Mouse (Mus musculus) neural tube, embryonic 11.5 days (tissue): Measurements from ENCODE around the gene Myo18a. TPM values are rescaled to one million over a fixed set of nuclear protein-coding genes. Genes with fewer than 3 reads are reported as not detected.

ENCODE experiments used
- ATAC-seq: fragments of 200-750 bp; cut with Nextera tagmentation; 2 replicates; pipeline ENCODE4 v1.8.0; 2017; ENCODE audit warnings: moderate number of reproducible peaks, mild to moderate bottlenecking, moderate TSS enrichment, moderate library complexity; ENCODE audit not compliant: insufficient read depth, low FRiP score, low TSS enrichment
- DNase-seq: peaks from one replicate; pipeline ENCODE4 v3.0.0-alpha.2; 2015; ENCODE audit warnings: low spot score
- H3K27ac ChIP-seq: fragments of 300-500 bp; sonication (generic); 2 replicates; pipeline ENCODE4 v1.5.1; 2014; ENCODE audit warnings: low read depth, mild to moderate bottlenecking, low read length
- H3K27me3 ChIP-seq: fragments of 300-500 bp; sonication (generic); 2 replicates; pipeline ENCODE4 v1.6.1; 2014; ENCODE audit warnings: mild to moderate bottlenecking, low read length, mixed read lengths; ENCODE audit not compliant: control insufficient read depth, insufficient read depth
- H3K36me3 ChIP-seq: fragments of 300-500 bp; sonication (generic); 2 replicates; pipeline ENCODE4 v1.6.1; 2014; ENCODE audit warnings: mild to moderate bottlenecking, low read length, moderate library complexity, mixed read lengths; ENCODE audit not compliant: control insufficient read depth, insufficient read depth
- H3K4me1 ChIP-seq: fragments of 300-500 bp; sonication (generic); 2 replicates; pipeline ENCODE4 v1.6.1; 2014; ENCODE audit warnings: low read length, mixed read lengths; ENCODE audit not compliant: control insufficient read depth, insufficient read depth
- H3K4me2 ChIP-seq: fragments of 300-500 bp; sonication (generic); 2 replicates; pipeline ENCODE4 v1.6.1; 2014; ENCODE audit warnings: low read depth, mild to moderate bottlenecking, moderate library complexity
- H3K4me3 ChIP-seq: fragments of 300-500 bp; sonication (generic); 2 replicates; pipeline ENCODE4 v1.5.1; 2014; ENCODE audit warnings: low read depth, low read length
- H3K9ac ChIP-seq: fragments of 300-500 bp; sonication (generic); 2 replicates; pipeline ENCODE4 v1.6.1; 2014; ENCODE audit warnings: mild to moderate bottlenecking, low read length
- H3K9me3 ChIP-seq: fragments of 300-500 bp; sonication (generic); 2 replicates; pipeline ENCODE4 v1.6.1; 2016; ENCODE audit warnings: low read length; ENCODE audit not compliant: control insufficient read depth
- WGBS: fragments of 180-500 bp; shearing (Covaris S2); extraction: QIAGEN DNeasy Blood & Tissue Kit; methylation state at CpG from one replicate; pipeline ENCODE4 v1.1.7; 2014; 5-methylcytosine and 5-hydroxymethylcytosine counted together
- polyA plus RNA-seq: library from polyadenylated mRNA; unstranded; fragments of >200 nt; fragmentation: Nextera tagmentation; extraction: Ambion mirVana; gene quantifications from 2 replicates; pipeline ENCODE4 v1.2.1, GENCODE M21; 2014

Gene Myo18a
- polyA plus RNA-seq, 1 experiment from 2014 or later, result 31.3 TPM

DNA sequence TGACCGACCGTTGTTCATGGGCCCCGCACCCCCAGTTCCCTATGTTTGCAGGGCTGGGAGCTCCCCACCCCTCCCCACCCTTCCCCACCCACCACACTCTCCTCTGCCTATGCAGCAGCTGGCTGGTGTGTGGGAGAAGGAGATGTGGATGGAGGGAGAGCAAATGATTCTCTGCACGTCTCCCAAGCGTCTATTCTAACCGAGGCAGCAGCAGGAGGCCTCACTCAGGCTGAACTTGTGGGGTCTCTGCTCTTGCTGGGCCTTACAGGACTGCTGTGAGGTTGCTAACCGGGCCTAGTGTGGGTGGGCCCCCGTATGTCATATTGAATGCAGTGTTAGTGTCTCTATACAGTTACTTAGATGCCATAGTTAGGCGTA, 37.4 kb downstream of the Myo18a start:
- H3K27ac ChIP-seq, result no peak overlapping the region
- 0 out of 2 replicates have a peak, but pooled peaks cover 3% of the 10 kb centered on the region for H3K4me1 ChIP-seq
- no peaks in the 10 kb centered on the region for H3K36me3 ChIP-seq
- no peaks in the 10 kb centered on the region for H3K9me3 ChIP-seq
- WGBS, result 77% methylated on average over 9 of the region's 9 CpGs
- no peaks in the 10 kb centered on the region for H3K27me3 ChIP-seq
- H3K9ac ChIP-seq, result no peak overlapping the region
- ATAC-seq (no peak), DNase-seq (no peak)
- no peak overlapping the region for H3K4me3 ChIP-seq
- H3K4me2 ChIP-seq, result no peak overlapping the region

DNA sequence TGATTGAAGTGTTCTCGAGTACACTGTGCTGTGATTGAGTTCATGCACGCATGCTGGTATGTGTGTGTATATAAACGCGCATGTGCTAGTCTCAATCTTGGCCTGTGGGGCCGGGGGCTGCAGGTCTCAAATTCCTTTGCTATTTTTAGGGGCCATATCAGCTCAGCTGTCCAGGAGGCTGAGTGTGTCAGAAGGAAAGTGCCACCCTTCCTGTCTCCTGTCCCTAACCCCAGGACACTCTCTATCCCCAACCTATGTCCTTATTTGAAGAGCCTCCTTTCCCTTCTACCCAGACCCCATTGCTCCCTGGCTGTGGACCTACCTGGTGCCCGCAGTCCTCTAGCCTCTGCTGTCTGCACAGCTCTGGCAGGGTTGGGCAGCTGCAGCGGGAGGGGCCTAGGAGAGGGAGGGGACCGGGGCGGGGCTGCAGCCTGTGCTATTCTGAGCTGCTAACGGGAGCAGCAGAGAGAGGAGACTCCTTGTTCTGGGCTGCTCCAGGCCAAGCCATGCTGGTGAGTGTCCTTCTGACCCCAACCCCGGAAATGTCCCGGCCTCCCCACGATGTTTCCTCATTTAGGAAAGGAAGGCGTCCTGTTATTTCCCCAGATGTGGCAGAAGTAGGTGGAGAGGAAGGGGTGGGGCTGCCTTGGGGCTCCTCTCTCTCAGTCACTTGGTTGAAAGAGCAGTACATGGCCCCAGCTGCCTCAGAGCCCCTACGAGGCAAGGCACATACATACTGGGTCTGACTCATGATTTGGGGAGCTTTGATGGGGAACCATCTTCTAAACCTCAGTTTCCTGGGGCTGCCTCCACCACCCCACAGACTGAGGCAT, 38.0 kb downstream of the Myo18a start:
- Histone ChIP-seq H3K4me1 (0 out of 2 replicates have a peak, but pooled peaks cover 3% of the 10 kb centered on the region), H3K4me3 (no peak overlapping the region), H3K9me3 (no peaks in the 10 kb centered on the region), H3K9ac (no peak overlapping the region), H3K27me3 (no peaks in the 10 kb centered on the region), H3K27ac (no peak overlapping the region), H3K36me3 (no peaks in the 10 kb centered on the region), H3K4me2 (no peak overlapping the region)
- no peak for ATAC-seq
- no peak for DNase-seq
- 32% methylated on average over 15 of the region's 15 CpGs for WGBS

DNA sequence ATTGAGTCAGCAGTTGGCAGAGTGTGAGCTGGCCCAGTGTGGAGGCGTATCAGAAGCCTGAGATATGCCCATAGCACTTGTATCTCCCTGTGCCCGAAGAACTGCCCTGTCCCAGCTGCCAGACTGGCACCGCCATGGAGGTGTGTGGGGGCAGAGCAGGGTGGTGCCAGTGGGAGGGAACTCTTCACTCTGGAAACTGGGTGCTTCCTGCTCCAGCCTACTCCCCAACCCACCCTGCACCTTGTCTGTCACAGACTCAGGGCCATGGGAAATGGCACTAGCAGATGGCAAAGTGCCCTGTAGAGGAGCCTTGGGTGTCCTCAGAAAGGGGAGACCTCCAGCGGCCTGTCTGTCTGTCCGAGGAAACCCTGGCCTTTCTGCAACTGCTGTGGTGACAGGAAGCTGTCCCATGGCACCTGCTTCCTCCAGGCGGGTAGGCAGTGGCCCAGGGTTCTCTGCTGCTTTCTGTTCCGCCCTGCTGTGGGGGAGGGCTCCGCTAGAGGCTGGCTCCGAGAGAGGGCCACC, 39.4 kb downstream of the Myo18a start:
- 72% methylated on average over 9 of the region's 9 CpGs for WGBS
- H3K4me2 ChIP-seq, result no peak overlapping the region
- no peak for ATAC-seq
- H3K4me3 ChIP-seq, result no peak overlapping the region
- H3K27me3 ChIP-seq, result no peaks in the 10 kb centered on the region
- 0 out of 2 replicates have a peak, but pooled peaks cover 3% of the 10 kb centered on the region for H3K4me1 ChIP-seq
- H3K36me3 ChIP-seq, result no peaks in the 10 kb centered on the region
- no peak overlapping the region for H3K9ac ChIP-seq
- no peak overlapping the region for H3K27ac ChIP-seq
- no peak for DNase-seq
- H3K9me3 ChIP-seq, result no peaks in the 10 kb centered on the region

DNA sequence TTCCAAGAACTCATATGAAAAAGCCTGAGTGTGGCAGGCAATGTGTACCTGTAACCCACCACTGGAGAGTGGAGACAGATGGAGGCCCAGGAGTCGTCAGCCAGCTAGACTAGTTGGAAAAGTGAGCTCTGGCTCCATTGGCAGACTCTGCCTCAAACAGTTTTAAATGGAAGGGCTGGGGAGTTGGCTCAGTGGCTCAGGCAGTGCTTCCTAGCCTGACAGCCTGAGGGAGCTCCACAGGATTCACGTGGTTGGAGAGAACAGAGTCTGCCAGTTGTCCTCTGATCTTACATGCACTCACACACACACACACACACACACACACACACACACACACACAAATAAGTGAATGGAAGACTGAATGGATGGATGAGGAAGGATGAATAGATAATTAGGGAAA, 43.2 kb downstream of the Myo18a start:
- no peak overlapping the region for H3K4me2 ChIP-seq
- no peaks in the 10 kb centered on the region for H3K27me3 ChIP-seq
- H3K36me3 ChIP-seq, result no peaks in the 10 kb centered on the region
- DNase-seq (no peak), ATAC-seq (no peak)
- no peaks in the 10 kb centered on the region for H3K4me1 ChIP-seq
- H3K27ac ChIP-seq, result no peak overlapping the region
- no peak overlapping the region for H3K9ac ChIP-seq
- H3K4me3 ChIP-seq, result no peak overlapping the region
- no peaks in the 10 kb centered on the region for H3K9me3 ChIP-seq
- 31% methylated on average over 2 of the region's 2 CpGs for WGBS

DNA sequence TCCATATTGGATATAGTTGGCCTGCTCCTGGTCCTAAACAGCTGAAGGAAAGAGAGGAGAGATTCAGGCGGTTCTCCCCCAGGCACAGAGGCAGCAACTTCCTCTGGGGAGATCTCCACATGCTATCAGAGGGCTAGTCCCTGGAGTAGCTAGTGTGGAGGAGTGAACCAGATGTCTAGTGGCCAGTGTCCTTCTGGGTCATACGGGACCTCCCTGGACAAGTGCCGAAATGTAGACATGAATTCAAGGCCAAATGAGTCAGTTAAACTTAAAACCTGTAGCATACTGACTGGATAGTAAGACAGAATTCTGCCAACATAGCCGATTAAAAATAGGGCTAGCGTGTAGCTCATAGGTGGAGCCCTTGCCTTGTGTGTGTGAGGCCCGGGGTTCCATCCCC, 43.8 kb downstream of the Myo18a start:
- Histone ChIP-seq H3K4me1 (no peaks in the 10 kb centered on the region), H3K27me3 (no peaks in the 10 kb centered on the region), H3K9me3 (no peaks in the 10 kb centered on the region), H3K36me3 (no peaks in the 10 kb centered on the region), H3K9ac (no peak overlapping the region), H3K27ac (no peak overlapping the region), H3K4me3 (no peak overlapping the region), H3K4me2 (no peak overlapping the region)
- 83% methylated on average over 6 of the region's 6 CpGs for WGBS
- no peak for DNase-seq
- ATAC-seq, result no peak

DNA sequence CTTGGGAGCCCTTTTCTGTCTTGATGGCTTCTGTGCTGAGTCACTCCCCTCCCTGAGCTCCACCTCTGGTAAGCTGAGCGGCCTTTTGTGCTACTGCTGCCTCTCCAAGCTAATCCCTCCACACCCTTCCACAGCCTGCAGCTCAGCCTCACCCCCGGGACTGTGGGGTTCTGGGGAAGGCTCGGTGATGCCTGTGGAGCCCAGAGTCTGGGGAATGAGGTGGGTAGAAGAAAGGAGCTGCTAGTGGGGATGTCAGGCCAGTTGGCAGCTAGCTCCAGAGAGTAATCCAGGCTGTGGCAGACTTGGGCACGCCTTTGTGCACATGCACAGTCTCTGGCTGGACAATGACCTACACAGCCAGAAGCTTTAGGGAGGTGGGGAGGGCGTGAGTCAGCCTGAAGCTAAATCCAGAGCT, 45.0 kb downstream of the Myo18a start:
- H3K27me3 ChIP-seq, result no peaks in the 10 kb centered on the region
- H3K36me3 ChIP-seq, result no peaks in the 10 kb centered on the region
- no peak overlapping the region for H3K4me3 ChIP-seq
- H3K27ac ChIP-seq, result no peak overlapping the region
- ATAC-seq (no peak), DNase-seq (no peak)
- H3K4me1 ChIP-seq, result no peaks in the 10 kb centered on the region
- no peak overlapping the region for H3K9ac ChIP-seq
- no peaks in the 10 kb centered on the region for H3K9me3 ChIP-seq
- no peak overlapping the region for H3K4me2 ChIP-seq
- 47% methylated on average over 5 of the region's 5 CpGs for WGBS

DNA sequence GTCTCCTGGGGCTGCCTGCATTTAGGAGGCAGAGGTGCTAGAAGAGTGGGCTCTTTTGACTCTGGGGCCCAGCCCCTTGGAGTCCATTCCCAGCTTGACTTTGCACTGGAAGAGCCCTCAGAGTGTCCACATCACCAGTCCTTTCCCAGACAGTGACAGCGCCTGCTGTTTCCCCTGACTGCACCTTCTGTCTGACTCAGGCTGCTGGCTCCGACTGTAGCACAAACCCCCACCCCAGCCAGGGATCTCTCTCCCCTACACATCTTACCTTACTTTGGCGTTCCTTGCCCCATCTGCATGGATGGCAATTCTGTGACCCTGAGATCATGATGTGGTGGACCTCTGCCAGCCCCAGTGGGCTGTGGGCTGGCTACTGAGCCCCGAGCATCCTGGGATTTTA, 46.2 kb downstream of the Myo18a start:
- no peak for DNase-seq
- ATAC-seq, result no peak
- Histone ChIP-seq H3K27ac (no peak overlapping the region), H3K9me3 (no peaks in the 10 kb centered on the region), H3K36me3 (no peaks in the 10 kb centered on the region), H3K4me2 (no peak overlapping the region), H3K27me3 (no peaks in the 10 kb centered on the region), H3K4me3 (no peak overlapping the region), H3K4me1 (no peaks in the 10 kb centered on the region), H3K9ac (no peak overlapping the region)
- WGBS, result 75% methylated on average over 4 of the region's 4 CpGs

DNA sequence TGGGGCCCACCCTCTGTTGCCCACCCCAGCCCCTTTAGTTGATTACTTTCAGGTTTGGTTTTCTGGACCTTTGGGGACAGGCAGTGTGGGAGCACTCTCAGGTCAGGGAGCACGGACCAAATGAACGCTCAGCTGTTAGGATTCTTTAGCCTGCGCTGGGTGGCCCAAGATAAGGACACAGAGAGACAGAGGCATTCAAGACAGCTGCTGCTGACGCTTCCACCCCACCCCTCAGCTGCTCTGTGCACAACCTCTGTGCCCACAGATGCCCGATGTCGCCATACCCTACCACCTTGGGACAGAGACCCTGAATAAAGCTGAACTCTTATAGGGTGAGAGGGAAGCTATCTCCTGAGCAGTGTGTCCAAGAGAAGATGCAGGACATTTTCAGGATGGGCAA, 47.0 kb downstream of the Myo18a start:
- H3K36me3 ChIP-seq, result no peaks in the 10 kb centered on the region
- 93% methylated on average over 6 of the region's 6 CpGs for WGBS
- no peaks in the 10 kb centered on the region for H3K9me3 ChIP-seq
- H3K4me3 ChIP-seq, result no peak overlapping the region
- DNase-seq, result no peak
- no peak for ATAC-seq
- no peak overlapping the region for H3K27ac ChIP-seq
- no peaks in the 10 kb centered on the region for H3K27me3 ChIP-seq
- H3K9ac ChIP-seq, result no peak overlapping the region
- H3K4me1 ChIP-seq, result no peaks in the 10 kb centered on the region
- H3K4me2 ChIP-seq, result no peak overlapping the region

DNA sequence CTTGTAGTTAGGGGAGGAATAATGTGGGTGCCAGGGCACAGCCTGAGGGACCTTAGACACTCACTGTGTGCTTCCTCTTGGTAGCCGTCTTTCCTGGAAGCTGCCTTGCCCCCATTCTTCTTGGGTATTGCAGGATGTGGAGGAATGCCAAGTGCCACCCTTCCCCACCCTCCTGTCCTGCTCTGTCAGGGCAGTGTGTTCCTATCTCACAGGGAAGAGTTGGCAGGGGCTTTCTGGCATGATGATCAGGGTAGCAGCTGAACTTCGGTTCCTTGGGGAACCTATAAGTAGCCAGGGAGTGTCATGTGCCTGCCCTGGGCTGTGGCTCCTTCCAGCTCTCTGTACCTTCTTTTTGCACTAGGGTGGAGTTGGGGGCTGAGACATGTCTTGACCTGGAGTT, 50.9 kb downstream of the Myo18a start:
- Histone ChIP-seq H3K27ac (no peak overlapping the region), H3K9ac (no peak overlapping the region), H3K4me1 (no peaks in the 10 kb centered on the region), H3K4me3 (no peak overlapping the region), H3K9me3 (no peaks in the 10 kb centered on the region), H3K27me3 (no peaks in the 10 kb centered on the region), H3K36me3 (peaks cover 2% of the 10 kb centered on the region; the same call in 1 of the 2 replicates), H3K4me2 (no peak overlapping the region)
- no peak for ATAC-seq
- 79% methylated on average over 2 of the region's 2 CpGs for WGBS
- DNase-seq, result no peak
